Mouse (Mus musculus) stomach, postnatal 0 days (tissue): Measurements from ENCODE around the gene Gatb. TPM values are rescaled to one million over a fixed set of nuclear protein-coding genes. Genes with fewer than 3 reads are reported as not detected.
A peak's percentile ranks its signal among the peaks of the same experiment; 100 is the strongest.

Experiments used
- ATAC-seq: fragments of 200-750 bp; cut with Nextera tagmentation; 2 replicates; pipeline ENCODE4 v1.8.0; 2017; ENCODE audit not compliant: low FRiP score, low TSS enrichment
- DNase-seq: peaks from one replicate; pipeline ENCODE4 v3.0.0-alpha.2; 2016; ENCODE audit warnings: low spot score
- H3K27ac ChIP-seq: fragments of 300-500 bp; sonication (generic); replicated peaks from 2 replicates; pipeline ENCODE4 v1.5.1; 2014; ENCODE audit warnings: mild to moderate bottlenecking, control low read depth
- H3K27me3 ChIP-seq: fragments of 300-500 bp; sonication (generic); 2 replicates; pipeline ENCODE4 v1.6.1; 2014; ENCODE audit warnings: low read length; ENCODE audit not compliant: control insufficient read depth, insufficient read depth
- H3K36me3 ChIP-seq: fragments of 300-500 bp; sonication (generic); 2 replicates; pipeline ENCODE4 v1.6.1; 2014; ENCODE audit warnings: low read length, mixed read lengths; ENCODE audit not compliant: control insufficient read depth, insufficient read depth
- H3K4me1 ChIP-seq: fragments of 300-500 bp; sonication (generic); replicated peaks from 2 replicates; pipeline ENCODE4 v1.6.1; 2014; ENCODE audit warnings: antibody characterized with exemption; ENCODE audit not compliant: control insufficient read depth, insufficient read depth
- H3K4me2 ChIP-seq: fragments of 300-500 bp; sonication (generic); replicated peaks from 2 replicates; pipeline ENCODE4 v1.6.1; 2014; ENCODE audit warnings: low read depth, mild to moderate bottlenecking, control low read depth, moderate library complexity
- H3K4me3 ChIP-seq: fragments of 300-500 bp; sonication (generic); 2 replicates; pipeline ENCODE4 v1.5.1; 2014; ENCODE audit warnings: low read depth, low read length, control low read depth
- H3K9ac ChIP-seq: fragments of 300-500 bp; sonication (generic); 2 replicates; pipeline ENCODE4 v1.6.1; 2014; ENCODE audit warnings: mild to moderate bottlenecking, low read length, control low read depth, mixed read lengths
- H3K9me3 ChIP-seq: fragments of 300-500 bp; sonication (generic); 2 replicates; pipeline ENCODE4 v1.6.1; 2016; ENCODE audit warnings: low read length; ENCODE audit not compliant: control insufficient read depth
- CTCF ChIP-seq: IDR thresholded peaks from 2 replicates; pipeline ENCODE4 v1.5.1; 2016; ENCODE audit warnings: antibody characterized with exemption, low read depth, mild to moderate bottlenecking, moderate library complexity
- EP300 ChIP-seq: optimal IDR thresholded peaks from 2 replicates; pipeline ENCODE3; 2016; ENCODE audit warnings: antibody characterized with exemption
- WGBS: fragments of 180-500 bp; shearing (Covaris S2); extraction: QIAGEN DNeasy Blood & Tissue Kit; methylation state at CpG from one replicate; pipeline ENCODE4 v1.1.7; 2014; 5-methylcytosine and 5-hydroxymethylcytosine counted together
- polyA plus RNA-seq: library from polyadenylated mRNA; unstranded; fragments of >200 nt; fragmentation: Nextera tagmentation; extraction: Ambion mirVana; gene quantifications from 2 replicates; pipeline ENCODE4 v1.2.1, GENCODE M21; 2015

The Gatb gene
- polyA plus RNA-seq, 1 experiment from 2014 or later: 14.3 TPM

GRCm38 (mm10) chr3:85601841-85602305 is 28.0 kb downstream of the Gatb start:
- DNase-seq (no peak), ATAC-seq (no peak)
- H3K9me3 ChIP-seq: no peaks in the 10 kb centered on the region
- no peak overlapping the region for H3K27ac ChIP-seq
- H3K36me3 ChIP-seq: no peaks in the 10 kb centered on the region
- no peak overlapping the region for H3K4me2 ChIP-seq
- no peaks in the 10 kb centered on the region for H3K27me3 ChIP-seq
- no peak overlapping the region for H3K9ac ChIP-seq
- H3K4me3 ChIP-seq: no peak overlapping the region
- no peak for TF ChIP-seq CTCF
- TF ChIP-seq EP300: no peak
- 40% methylated on average over 3 of the region's 3 CpGs for WGBS
- H3K4me1 ChIP-seq: no peaks in the 10 kb centered on the region

- H3K36me3 ChIP-seq: no peaks in the 10 kb centered on the region
- H3K9me3 ChIP-seq: no peaks in the 10 kb centered on the region
- no peak for DNase-seq
- no peak for ATAC-seq
- H3K4me3 ChIP-seq: no peak overlapping the region
- no peak overlapping the region for H3K9ac ChIP-seq
- H3K27ac ChIP-seq: no peak overlapping the region
- H3K4me1 ChIP-seq: no peaks in the 10 kb centered on the region
- 93% methylated on average over 1 of the region's 1 CpGs for WGBS
- H3K4me2 ChIP-seq: no peak overlapping the region
- TF ChIP-seq CTCF (no peak), EP300 (no peak)
- no peaks in the 10 kb centered on the region for H3K27me3 ChIP-seq
These were observed 29.9 kb downstream of the Gatb start for GRCm38 (mm10) chr3:85603811-85604210.

GRCm38 (mm10) chr3:85606912-85607311 is 33.0 kb downstream of the Gatb start:
- no peak overlapping the region for H3K27ac ChIP-seq
- H3K4me1 ChIP-seq: no peaks in the 10 kb centered on the region
- no peaks in the 10 kb centered on the region for H3K27me3 ChIP-seq
- no peak overlapping the region for H3K4me3 ChIP-seq
- DNase-seq (no peak), ATAC-seq (no peak)
- 92% methylated on average over 3 of the region's 3 CpGs for WGBS
- no peak overlapping the region for H3K9ac ChIP-seq
- H3K4me2 ChIP-seq: no peak overlapping the region
- no peak for TF ChIP-seq CTCF
- no peak for TF ChIP-seq EP300
- no peaks in the 10 kb centered on the region for H3K36me3 ChIP-seq
- H3K9me3 ChIP-seq: no peaks in the 10 kb centered on the region

- Histone ChIP-seq H3K4me3 (no peak overlapping the region), H3K36me3 (no peaks in the 10 kb centered on the region), H3K27ac (no peak overlapping the region), H3K9ac (no peak overlapping the region), H3K4me2 (no peak overlapping the region), H3K4me1 (no peaks in the 10 kb centered on the region), H3K27me3 (no peaks in the 10 kb centered on the region), H3K9me3 (no peaks in the 10 kb centered on the region)
- DNase-seq: no peak
- ATAC-seq: no peak
- TF ChIP-seq EP300: no peak
- TF ChIP-seq CTCF: no peak
- 86% methylated on average over 2 of the region's 2 CpGs for WGBS
These were observed 33.8 kb downstream of the Gatb start for GRCm38 (mm10) chr3:85607753-85608152.

- H3K36me3 ChIP-seq: no peaks in the 10 kb centered on the region
- ATAC-seq (no peak), DNase-seq (no peak)
- no peaks in the 10 kb centered on the region for H3K9me3 ChIP-seq
- H3K4me3 ChIP-seq: no peak overlapping the region
- TF ChIP-seq CTCF (no peak), EP300 (no peak)
- no peaks in the 10 kb centered on the region for H3K4me1 ChIP-seq
- 86% methylated on average over 1 of the region's 1 CpGs for WGBS
- no peak overlapping the region for H3K4me2 ChIP-seq
- H3K9ac ChIP-seq: no peak overlapping the region
- no peaks in the 10 kb centered on the region for H3K27me3 ChIP-seq
- H3K27ac ChIP-seq: no peak overlapping the region
These were observed 42.5 kb downstream of the Gatb start for GRCm38 (mm10) chr3:85616389-85616788.

GRCm38 (mm10) chr3:85618885-85619284 is 45.0 kb downstream of the Gatb start:
- ATAC-seq: no peak
- DNase-seq: no peak

More at GRCm38 (mm10) chr3:85618885-85619284, 45.0 kb downstream of the Gatb start:
- TF ChIP-seq EP300: no peak
- peak; percentile 51 for TF ChIP-seq CTCF
- H3K27ac ChIP-seq: no peak overlapping the region
- no peaks in the 10 kb centered on the region for H3K36me3 ChIP-seq
- no peaks in the 10 kb centered on the region for H3K27me3 ChIP-seq
- no peaks in the 10 kb centered on the region for H3K9me3 ChIP-seq
- no peak overlapping the region for H3K4me3 ChIP-seq
- WGBS: 78% methylated on average over 6 of the region's 6 CpGs
- no peak overlapping the region for H3K9ac ChIP-seq
- H3K4me1 ChIP-seq: no peaks in the 10 kb centered on the region
- no peak overlapping the region for H3K4me2 ChIP-seq
